Mouse (Mus musculus) brain, embryonic 18.5 days (tissue): ENCODE measurements at regions not wholly inside any gene's neighbourhood (a gene's known extent, or its start where the extent isn't known, plus 50 kb on each side); places are given as distances from the start of the nearest gene placed in this dataset.

Experiments
- DNase-seq: peaks from one replicate; pipeline ENCODE4 v3.0.0-alpha.2; 2012; ENCODE audit warnings: low read depth, low spot score

- no peak for DNase-seq
These were observed 74.3 kb upstream of the Chrm2 start for GRCm38 (mm10) chr6:36313586-36313985.
